Mouse (Mus musculus) bone marrow, adult 2 months (tissue): ENCODE measurements around the gene Gm49416.

Source experiments
- CTCF ChIP-seq: fragments of 200-500 bp; IDR thresholded peaks from 2 replicates; pipeline ENCODE4 v1.5.1; 2011; ENCODE audit warnings: low read length, control low read depth; ENCODE audit not compliant: control insufficient read depth, insufficient read depth
- POLR2A ChIP-seq: fragments of 200-500 bp; IDR thresholded peaks from 2 replicates; pipeline ENCODE4 v1.6.1; 2011; ENCODE audit warnings: low read depth, mild to moderate bottlenecking, control low read depth, low read length, borderline replicate concordance; ENCODE audit not compliant: control insufficient read depth

- TF ChIP-seq CTCF (no peak), POLR2A (no peak)
Observed at GRCm38 (mm10) chr19:8930117-8930516, 41.4 kb downstream of the Gm49416 start.
